Mouse (Mus musculus) olfactory bulb, adult 2 months (tissue): Measurements from ENCODE around the gene Lman1l. TPM values are rescaled to one million over a fixed set of nuclear protein-coding genes. Genes with fewer than 3 reads are reported as not detected.

Source experiments
- H3K27ac ChIP-seq: fragments of 200-500 bp; 2 replicates; pipeline ENCODE4 v1.5.1; 2012; ENCODE audit warnings: low read depth, low read length; ENCODE audit not compliant: insufficient read depth
- H3K4me1 ChIP-seq: fragments of 200-500 bp; 2 replicates; pipeline ENCODE4 v1.6.1; 2012; ENCODE audit warnings: low read length; ENCODE audit not compliant: control insufficient read depth, insufficient read depth
- H3K4me3 ChIP-seq: fragments of 200-500 bp; 2 replicates; pipeline ENCODE4 v1.5.1; 2012; ENCODE audit warnings: mild to moderate bottlenecking, low read depth, low read length, moderate library complexity; ENCODE audit not compliant: insufficient read depth
- CTCF ChIP-seq: fragments of 200-500 bp; IDR thresholded peaks from 2 replicates; pipeline ENCODE4 v1.5.1; 2012; ENCODE audit warnings: low read depth, mild to moderate bottlenecking, low read length, moderate library complexity; ENCODE audit not compliant: insufficient read depth
- POLR2A ChIP-seq: fragments of 200-500 bp; IDR thresholded peaks from 2 replicates; pipeline ENCODE4 v1.6.1; 2012; ENCODE audit warnings: mild to moderate bottlenecking, low read depth, low read length, moderate library complexity; ENCODE audit not compliant: insufficient read depth
- WGBS: fragments of 180-500 bp; shearing (Covaris S2); methylation state at CpG from one replicate; pipeline ENCODE4 v1.1.7; 2018; 5-methylcytosine and 5-hydroxymethylcytosine counted together
- polyA plus RNA-seq: library from polyadenylated mRNA; stranded (reverse); fragments of >200 nt; gene quantifications from 2 replicates; pipeline ENCODE4 v1.2.4, GENCODE M21; 2012; ENCODE audit warnings: low replicate concordance; ENCODE audit not compliant: missing spikeins, insufficient read depth, insufficient read length

Gene Lman1l
- polyA plus RNA-seq, 1 experiment, result not detected

DNA sequence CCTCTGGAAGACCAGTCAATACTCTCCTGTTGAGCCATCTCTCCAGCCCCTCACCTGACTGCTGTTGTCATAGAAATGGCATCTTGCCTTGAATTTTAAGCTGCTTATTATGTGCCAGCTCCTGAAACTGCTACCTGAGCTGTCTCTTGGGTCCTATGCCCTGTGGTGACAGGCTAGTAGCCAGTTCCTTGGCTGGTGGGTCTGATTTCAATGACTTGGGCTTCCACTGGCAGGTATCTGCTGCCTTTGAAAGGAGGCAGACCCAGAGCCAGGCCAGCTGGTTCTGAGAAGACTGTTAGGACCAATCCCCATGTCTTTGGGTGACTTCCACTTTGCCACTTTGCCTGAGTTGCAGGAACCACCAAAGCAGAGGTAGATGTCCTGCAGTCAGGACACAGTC is 46.2 kb downstream of the Lman1l start:
- no peaks in the 10 kb centered on the region for H3K4me1 ChIP-seq
- no peak overlapping the region for H3K27ac ChIP-seq
- no peak for TF ChIP-seq CTCF
- TF ChIP-seq POLR2A, result no peak
- no peak overlapping the region for H3K4me3 ChIP-seq

GRCm38 (mm10) chr9:57568500-57568899 is 52.1 kb downstream of the Lman1l start:
- no peak for TF ChIP-seq POLR2A
- no peak for TF ChIP-seq CTCF
- no peak overlapping the region for H3K27ac ChIP-seq
- H3K4me3 ChIP-seq, result no peak overlapping the region
- 94% methylated on average over 6 of the region's 6 CpGs for WGBS
- H3K4me1 ChIP-seq, result 0 out of 2 replicates have a peak, but pooled peaks cover 10% of the 10 kb centered on the region

DNA sequence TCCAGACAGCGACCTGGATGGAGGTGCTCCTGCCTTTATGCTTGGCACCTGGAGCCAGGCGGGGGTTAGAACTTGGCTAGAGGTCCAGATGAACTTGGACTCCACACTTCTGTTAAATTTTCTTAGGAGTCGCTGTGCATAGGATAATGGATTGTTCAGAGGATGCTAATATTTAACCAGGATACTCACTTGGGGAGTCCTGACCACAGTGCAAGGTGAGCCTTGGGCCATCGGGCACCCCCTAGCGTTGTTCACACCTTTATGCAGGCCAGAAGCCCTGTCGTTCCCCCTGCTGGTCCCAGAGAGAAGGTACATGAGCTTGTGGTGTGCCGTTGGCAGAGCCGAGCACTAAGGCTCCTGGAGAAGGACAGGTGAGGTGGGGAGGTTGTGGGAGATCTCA is 53.7 kb downstream of the Lman1l start:
- Histone ChIP-seq H3K4me3 (no peak overlapping the region), H3K27ac (0 out of 2 replicates have a peak overlapping the region, but pooled peaks have one; percentile 22), H3K4me1 (peaks cover 18% of the 10 kb centered on the region)
- 71% methylated on average over 8 of the region's 8 CpGs for WGBS
- TF ChIP-seq CTCF, result no peak
- no peak for TF ChIP-seq POLR2A

DNA sequence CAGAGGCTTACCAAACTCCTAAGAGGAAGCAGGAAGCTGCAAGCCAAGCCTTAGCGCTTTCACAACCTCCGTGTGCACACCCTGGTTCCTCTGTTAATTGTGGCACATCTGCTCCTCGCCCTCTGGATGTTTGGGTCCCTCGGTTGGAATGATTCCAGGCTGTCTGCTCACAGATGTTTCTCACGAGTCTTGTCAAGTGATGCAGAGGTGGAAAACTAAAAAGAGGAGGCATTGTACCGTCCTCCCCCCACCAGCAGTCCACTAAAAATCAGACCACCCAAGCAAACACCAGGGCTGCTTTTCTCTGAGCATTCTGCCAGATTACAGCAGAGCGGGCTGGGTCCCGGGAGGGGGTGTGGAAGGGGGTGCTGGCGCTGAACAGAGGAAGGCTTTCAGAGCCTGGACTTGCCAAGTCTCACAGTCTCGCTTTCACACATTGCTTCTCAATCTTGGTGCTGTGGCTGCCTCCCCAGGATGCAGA is 54.8 kb downstream of the Lman1l start:
- Histone ChIP-seq H3K27ac (peak overlapping the region; percentile 61; the same call in 1 of the 2 replicates), H3K4me3 (no peak overlapping the region), H3K4me1 (peaks cover 22% of the 10 kb centered on the region)
- TF ChIP-seq POLR2A (no peak), CTCF (no peak)
- 31% methylated on average over 10 of the region's 10 CpGs for WGBS

- Histone ChIP-seq H3K27ac (no peak overlapping the region), H3K4me1 (peaks cover 22% of the 10 kb centered on the region), H3K4me3 (no peak overlapping the region)
- TF ChIP-seq POLR2A (no peak), CTCF (no peak)
- WGBS, result 87% methylated on average over 6 of the region's 6 CpGs
Measured at GRCm38 (mm10) chr9:57564609-57565008, 56.0 kb downstream of the Lman1l start.

DNA sequence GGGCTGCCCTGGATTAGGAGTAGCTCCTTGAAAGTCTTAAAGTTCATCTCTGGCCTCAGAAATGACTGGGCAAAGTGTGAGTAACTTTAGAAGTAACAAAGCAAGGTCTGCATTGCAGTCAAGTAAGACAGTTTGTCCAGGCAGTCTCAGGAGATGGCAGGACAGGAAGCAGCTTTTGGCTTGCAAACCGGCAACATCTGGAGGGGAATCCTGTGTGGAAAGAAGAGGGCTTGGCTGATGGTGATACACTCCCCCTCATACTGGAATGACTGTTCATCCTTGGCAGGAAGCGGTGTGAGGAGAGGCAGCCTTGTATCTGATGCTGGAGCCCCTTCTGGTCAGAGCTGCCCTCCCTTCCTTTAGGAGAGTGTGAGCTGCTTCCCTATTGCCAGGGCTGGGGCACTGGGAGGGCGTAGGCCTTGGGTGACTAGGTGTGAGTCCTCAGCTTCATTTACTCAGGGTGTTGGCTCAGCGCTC is 57.6 kb downstream of the Lman1l start:
- WGBS, result 65% methylated on average over 4 of the region's 4 CpGs
- TF ChIP-seq CTCF (no peak), POLR2A (no peak)
- Histone ChIP-seq H3K4me3 (no peak overlapping the region), H3K27ac (no peak overlapping the region), H3K4me1 (peaks cover 22% of the 10 kb centered on the region)

DNA sequence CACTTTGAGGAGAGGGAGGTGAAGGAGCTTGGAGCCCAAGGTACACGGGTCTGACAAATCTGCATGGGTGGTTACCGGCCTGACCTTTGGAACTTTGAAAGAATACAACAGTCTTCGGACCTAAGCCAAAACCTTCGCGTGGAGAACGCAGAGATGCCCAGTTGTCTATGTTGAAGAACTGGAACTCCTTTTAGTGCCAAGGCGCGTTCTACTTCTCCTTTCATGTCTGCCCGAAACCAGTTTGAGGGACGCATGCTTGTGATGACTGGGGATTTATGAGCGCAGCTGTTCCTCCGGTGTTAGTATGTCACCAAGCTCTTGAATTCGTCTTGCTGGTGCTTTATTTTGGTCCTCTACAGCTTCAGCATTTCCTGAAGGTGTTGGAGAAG is 58.9 kb downstream of the Lman1l start:
- H3K4me3 ChIP-seq, result peak overlapping the region; percentile 65
- TF ChIP-seq POLR2A (no peak), CTCF (no peak)
- H3K27ac ChIP-seq, result no peak overlapping the region
- peaks cover 18% of the 10 kb centered on the region for H3K4me1 ChIP-seq
- WGBS, result 78% methylated on average over 13 of the region's 13 CpGs

DNA sequence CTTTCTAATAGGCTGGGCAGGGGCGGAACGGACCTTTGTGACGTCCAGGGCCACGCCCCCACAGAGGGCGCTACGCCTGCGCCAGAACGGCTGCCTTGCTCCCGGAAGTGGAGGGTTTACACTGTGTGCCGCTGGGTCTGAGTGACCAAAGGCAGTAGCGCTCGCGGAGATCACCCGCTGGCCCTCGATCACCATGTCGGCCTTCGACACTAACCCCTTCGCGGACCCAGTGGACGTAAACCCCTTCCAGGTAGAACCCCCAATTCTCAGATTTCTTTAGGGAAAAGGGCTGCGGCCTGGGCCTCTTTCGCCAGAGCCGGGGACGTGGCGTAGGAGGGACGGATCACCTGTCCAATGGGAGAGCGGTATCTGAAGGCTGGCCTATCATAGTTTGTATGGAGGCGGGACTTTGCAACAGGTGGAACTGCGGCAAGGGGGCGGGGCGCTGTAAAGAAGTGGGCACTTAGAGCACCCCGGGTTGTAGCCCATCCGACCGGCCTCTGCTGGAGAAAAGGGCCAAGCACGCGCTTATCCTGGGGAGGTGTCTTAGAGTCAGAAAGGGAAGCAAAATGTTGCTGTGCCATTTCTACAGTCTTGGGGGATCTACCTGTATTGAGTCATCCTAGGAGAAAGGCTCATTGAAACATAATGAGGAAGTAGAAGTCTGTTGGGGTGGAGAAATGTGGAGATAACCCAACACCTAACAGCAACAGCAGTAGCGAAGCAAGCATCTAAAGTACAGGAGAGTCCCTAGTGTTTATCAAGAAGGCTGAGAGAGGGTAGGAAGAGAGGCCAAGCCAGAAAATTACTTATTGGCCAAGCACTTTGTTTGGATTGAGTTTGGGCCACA is 59.5 kb downstream of the Lman1l start, which contains the start of gene Scamp2:
TSS of gene Scamp2 (plus strand) at position 83 of the 850 bp plus-strand sequence.
- Histone ChIP-seq H3K4me3 (peak within 1 kb of the TSS; percentile 65), H3K4me1 (peaks cover 16% of the 10 kb centered on the region), H3K27ac (peak within 1 kb of the TSS; percentile 72)
- TF ChIP-seq POLR2A (peak; percentile 57; the same call in 1 of the 2 replicates), CTCF (no peak)
- WGBS, result 1% methylated on average over 37 of the region's 37 CpGs

DNA sequence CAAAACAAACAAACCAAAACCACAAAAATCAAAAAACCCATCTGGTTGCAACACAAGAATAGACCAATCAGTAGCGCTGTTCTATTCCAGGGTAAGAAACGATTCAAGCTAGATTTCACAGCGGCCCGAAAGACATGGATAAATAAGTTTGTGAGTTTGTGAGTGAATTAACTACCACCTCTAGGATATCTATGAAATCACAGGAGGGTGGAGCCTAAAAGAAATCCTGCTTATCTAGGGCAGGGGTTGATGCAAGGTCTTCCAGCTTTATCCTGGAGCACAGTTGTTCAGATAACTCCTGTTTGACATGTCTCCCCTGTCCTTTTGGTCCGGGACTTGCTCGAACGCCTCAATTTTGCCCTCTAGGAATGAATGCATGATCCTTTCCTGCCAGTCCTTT is 60.3 kb downstream of the Lman1l start:
- Histone ChIP-seq H3K4me3 (peak overlapping the region; percentile 65), H3K27ac (peak overlapping the region; percentile 71), H3K4me1 (peaks cover 11% of the 10 kb centered on the region)
- WGBS, result 7% methylated on average over 7 of the region's 7 CpGs
- TF ChIP-seq CTCF (no peak), POLR2A (no peak)
